Mouse (Mus musculus): ENCODE results near the gene 6430571L13Rik.

6430571L13Rik gene

DNA sequence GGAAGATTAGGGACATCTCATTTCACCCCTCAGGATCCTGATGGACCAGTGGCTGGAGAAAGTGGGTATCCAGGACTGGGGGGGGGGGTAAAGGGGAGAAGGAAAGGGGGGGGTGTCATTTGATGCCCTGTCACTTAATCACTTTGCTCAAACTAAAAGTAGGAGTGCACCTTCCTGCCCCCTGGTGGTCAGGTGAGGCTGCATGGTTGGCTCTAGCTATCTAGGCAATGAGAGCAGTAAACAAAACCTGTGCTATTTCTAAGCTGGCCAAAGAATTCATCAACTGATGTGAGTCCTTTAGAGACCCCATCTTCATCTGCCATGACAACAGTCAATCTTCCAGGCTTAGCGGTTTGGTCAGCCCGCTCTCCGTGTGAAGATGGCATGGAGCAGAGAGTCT is 46.3 kb downstream of the 6430571L13Rik start:
- peak; percentile 58 for DNase-seq

DNA sequence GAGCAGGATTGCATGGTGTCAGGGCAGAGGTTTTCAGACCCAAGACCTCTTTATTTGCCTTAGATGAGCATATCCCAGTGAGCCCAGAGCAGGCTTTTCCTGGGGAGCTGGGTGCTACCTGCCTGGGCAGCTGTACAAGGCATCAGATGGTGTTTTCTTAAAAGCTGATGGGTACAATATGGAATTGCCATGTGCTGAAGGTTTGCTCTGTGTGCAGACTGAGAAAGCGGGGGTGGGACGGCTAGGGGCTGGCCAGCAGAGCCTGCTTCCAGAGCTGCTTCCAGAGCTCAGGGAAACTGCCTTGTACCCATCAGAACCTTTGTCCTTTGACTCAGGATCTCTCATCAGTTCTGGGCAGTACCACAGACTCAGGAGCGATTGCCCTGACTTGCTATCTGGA is 47.3 kb downstream of the 6430571L13Rik start:
- no peak for DNase-seq

DNA sequence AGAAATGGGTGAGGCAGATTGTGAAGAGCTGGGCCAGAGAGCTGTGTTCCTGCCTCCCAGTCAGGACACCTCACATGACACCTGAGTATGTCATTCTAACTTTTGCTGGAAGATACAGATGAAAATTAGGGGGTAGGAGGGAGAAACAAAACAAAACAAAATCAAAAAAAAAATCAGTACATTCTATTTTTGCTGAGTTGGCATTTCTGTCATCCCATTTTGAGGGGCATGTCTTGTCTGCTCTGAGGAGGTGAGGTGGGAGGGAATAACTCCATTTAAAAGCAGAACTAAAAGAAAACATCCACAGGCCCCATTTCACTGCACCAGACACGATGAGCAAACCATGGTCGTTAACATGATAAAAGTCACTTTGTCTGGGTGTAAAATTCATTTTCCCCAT is 47.9 kb downstream of the 6430571L13Rik start:
- DNase-seq = no peak

DNA sequence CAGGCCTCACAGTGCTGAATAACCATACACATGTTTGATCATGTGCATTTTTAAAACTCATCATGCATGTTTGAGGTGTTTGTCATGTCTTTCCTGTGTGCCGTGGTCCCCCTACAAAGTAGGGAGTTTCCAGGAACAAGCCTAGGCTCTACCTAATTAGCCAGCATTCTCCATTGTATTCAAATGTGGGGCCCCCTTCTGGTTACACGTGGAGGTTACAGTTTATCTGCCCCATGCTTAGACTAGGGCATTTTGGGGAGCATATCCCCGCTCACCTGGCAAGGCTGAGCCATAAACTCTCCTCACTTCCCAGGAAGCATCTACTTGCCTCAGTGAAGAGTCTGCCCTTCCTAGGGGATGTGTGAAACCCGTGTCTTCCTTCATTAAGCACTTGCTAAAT is 56.0 kb downstream of the 6430571L13Rik start:
- no peak for DNase-seq

DNA sequence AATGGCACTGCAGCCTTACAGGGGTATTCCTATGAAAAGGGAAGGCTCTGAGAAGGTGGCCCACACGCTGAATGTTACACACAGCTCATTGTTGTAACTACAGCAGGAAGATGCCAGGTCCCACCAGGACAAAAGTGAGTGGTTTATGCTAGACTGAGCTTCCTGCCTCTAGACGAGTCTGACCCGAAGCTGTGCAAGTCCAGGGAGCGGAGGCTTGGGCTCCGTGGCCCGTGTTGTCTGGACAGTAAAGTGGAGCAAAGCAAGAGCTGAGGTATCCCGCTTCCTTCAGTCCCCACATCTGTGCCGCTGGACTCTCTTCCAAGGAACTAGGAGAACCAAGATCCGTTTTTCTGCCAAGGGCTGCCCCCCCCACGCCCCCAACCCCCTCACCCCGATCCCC is 58.6 kb downstream of the 6430571L13Rik start:
- DNase-seq = no peak

DNA sequence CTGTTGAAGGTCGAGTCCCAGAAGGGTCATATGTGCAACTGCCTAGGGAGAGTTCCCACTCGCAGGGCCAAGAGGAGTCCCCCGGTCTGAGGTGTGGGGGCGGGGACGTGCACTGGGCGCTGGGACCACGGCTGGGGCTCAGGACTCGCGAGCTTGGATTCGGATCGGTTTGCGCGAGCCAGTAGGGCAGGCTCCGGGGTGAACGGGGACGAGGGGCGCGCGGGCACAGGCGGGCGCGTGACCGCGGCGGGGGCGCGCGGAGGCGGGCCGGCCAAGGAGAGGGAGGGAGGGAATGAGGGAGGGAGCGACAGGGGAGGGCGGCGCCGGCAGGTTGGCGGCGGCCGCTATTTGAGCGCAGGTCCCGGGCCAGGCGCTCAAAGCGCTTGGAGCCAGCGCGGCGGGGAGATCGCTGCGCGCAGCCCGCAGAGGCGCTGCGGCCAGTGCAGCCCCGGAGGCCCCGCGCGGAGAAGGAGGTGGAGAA is 59.1 kb downstream of the 6430571L13Rik start, which contains the start of gene Cacna2d2:
Gene Cacna2d2 (plus strand): TSS at position 122 of the 481 bp plus-strand sequence.
- peak; percentile 62 for DNase-seq

DNA sequence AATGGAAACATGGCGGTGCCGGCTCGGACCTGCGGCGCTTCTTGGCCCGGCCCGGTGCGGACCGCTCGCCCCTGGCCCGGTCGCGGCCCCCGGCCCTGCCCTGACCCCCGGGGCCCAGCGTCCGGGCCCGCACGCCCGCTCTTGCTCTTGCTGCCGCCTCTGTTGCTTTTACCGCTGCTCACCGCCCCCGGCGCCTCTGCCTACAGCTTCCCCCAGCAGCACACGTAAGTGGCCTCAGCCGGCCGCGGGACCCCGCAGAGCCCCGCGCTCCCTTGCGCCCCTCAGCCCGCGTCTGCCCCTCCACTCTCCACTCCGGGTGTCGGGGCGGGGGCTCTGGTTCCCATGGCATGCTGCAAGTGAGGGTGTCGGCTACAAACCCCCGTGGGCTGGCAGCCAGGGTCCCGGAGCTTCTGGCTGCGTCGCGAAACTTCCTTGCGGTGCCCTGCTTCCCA is 59.7 kb downstream of the 6430571L13Rik start:
- DNase-seq = no peak

DNA sequence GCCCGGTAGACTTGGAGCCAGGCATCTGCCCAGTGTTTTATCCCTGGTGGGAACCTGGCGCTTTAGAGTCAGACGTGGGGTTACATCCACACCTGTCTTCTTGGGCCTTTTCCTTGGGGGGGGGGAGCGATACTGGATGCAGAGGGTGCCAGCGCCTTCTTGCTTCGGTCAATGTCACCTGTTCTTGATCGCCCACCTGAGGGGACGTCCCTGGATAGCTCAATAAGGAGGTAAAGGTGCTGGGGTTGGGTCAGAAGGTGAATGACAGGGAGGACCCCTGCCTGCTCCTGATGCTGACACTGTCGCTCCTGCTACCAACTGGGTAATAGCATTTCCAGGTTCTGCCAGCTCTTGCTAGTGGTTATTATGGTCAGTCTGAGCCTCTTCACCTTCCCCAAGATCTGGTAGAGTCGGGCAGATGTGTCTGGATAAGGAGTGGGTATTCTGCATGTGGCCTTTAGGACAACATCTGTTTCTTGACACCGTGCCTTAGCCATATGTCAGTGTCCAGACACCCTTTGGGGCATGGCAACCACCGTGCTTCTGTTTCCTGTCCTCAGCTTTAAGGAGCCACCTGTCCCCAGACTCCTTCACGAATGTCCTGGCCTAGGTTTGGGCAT is 60.4 kb downstream of the 6430571L13Rik start:
- DNase-seq = no peak
